Mouse (Mus musculus): Measurements from ENCODE around the gene Marco.

Gene Marco

GRCm38 (mm10) chr1:120504924-120505323 lies at the start of gene Marco:
Marco (minus strand) TSS chr1:120505024.
- no peak for DNase-seq

- no peak for DNase-seq
These were observed 34.7 kb upstream of the Marco start for GRCm38 (mm10) chr1:120539506-120540029.

GRCm38 (mm10) chr1:120536998-120537397 lies 32.2 kb upstream of the Marco start:
- DNase-seq: no peak

GRCm38 (mm10) chr1:120535919-120536318 lies 31.1 kb upstream of the Marco start:
- no peak for DNase-seq

GRCm38 (mm10) chr1:120532321-120532916 lies 27.6 kb upstream of the Marco start:
- DNase-seq: no peak

GRCm38 (mm10) chr1:120531770-120532169 lies 26.9 kb upstream of the Marco start:
- DNase-seq: no peak

GRCm38 (mm10) chr1:120529881-120530280 lies 25.1 kb upstream of the Marco start:
- DNase-seq: no peak

- no peak for DNase-seq
These were observed 12.8 kb upstream of the Marco start for GRCm38 (mm10) chr1:120517618-120518017.

- no peak for DNase-seq
These were observed 5.5 kb upstream of the Marco start for GRCm38 (mm10) chr1:120510311-120510710.

GRCm38 (mm10) chr1:120508976-120509375 lies 4.2 kb upstream of the Marco start:
- no peak for DNase-seq

- DNase-seq: no peak
These were observed 646 bp downstream of the Marco start for GRCm38 (mm10) chr1:120504046-120504710.

GRCm38 (mm10) chr1:120501496-120501895 lies 3.3 kb downstream of the Marco start:
- no peak for DNase-seq

- DNase-seq: no peak
These were observed 6.8 kb downstream of the Marco start for GRCm38 (mm10) chr1:120498036-120498435.

GRCm38 (mm10) chr1:120480937-120481336 lies 23.9 kb downstream of the Marco start:
- DNase-seq: no peak

- no peak for DNase-seq
These were observed 30.0 kb downstream of the Marco start for GRCm38 (mm10) chr1:120474825-120475224.

- peak; percentile 29 for DNase-seq
These were observed 35.9 kb downstream of the Marco start for GRCm38 (mm10) chr1:120468891-120469290.

GRCm38 (mm10) chr1:120467323-120467722 lies 37.5 kb downstream of the Marco start:
- DNase-seq: peak; percentile 4

- DNase-seq: no peak
These were observed 38.1 kb downstream of the Marco start for GRCm38 (mm10) chr1:120466751-120467150.

- no peak for DNase-seq
These were observed 45.8 kb downstream of the Marco start for GRCm38 (mm10) chr1:120459032-120459431.

- no peak for DNase-seq
These were observed 46.3 kb downstream of the Marco start for GRCm38 (mm10) chr1:120458524-120458923.

- DNase-seq: no peak
These were observed 53.1 kb downstream of the Marco start for GRCm38 (mm10) chr1:120451486-120452270.

GRCm38 (mm10) chr1:120449662-120450061 lies 55.2 kb downstream of the Marco start:
- DNase-seq: no peak

GRCm38 (mm10) chr1:120443228-120443639 lies 61.6 kb downstream of the Marco start:
- DNase-seq: no peak

GRCm38 (mm10) chr1:120441587-120441986 lies 63.2 kb downstream of the Marco start:
- DNase-seq: no peak

Measured in thymus, postnatal 14 days (tissue).